Comparison of ENCODE assay signal across 8 mouse cellular contexts in the genomic region with DNA sequence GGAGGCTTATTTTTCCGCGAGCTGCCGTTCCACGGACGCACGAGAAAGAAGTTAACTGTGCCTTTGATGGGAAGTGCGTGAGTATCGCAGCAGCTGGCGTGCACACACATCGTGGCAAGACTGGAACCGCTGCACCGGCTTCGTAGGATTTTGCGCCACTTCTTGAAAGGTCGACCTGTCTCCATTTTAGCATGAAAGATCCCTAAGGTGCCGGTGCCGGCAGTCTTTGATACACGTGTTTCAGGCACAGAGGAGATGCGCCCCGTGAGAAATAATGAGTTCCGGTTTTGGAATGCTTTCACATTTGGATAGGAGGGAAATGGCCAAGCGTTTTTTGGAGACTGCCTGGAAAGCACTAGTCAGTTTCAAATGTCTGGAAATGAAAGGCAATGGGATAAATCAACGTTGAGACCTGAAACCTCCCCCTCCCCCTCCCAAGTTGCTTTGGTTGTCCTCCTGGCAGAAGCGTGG. TPM values are rescaled to one million over a fixed set of nuclear protein-coding genes. Genes with fewer than 3 reads are reported as not detected.
A peak's percentile ranks its signal among the peaks of the same experiment; 100 is the strongest.
DNase-seq lines count a peak whose midpoint lies in the region; ATAC-seq and TF ChIP-seq lines count a peak whose summit lies in the region.

No protein-coding gene starts in this region.

- H3K27ac ChIP-seq in embryonic facial prominence, embryonic 15.5 days (replicated peaks): peak overlapping the region; percentile 92
- H3K27ac ChIP-seq in heart, embryonic 14.5 days (replicated peaks in 1 of 2; ENCODE audit: control insufficient read depth in 1 of 2, insufficient read depth in 1 of 2, low read depth in 2 of 2, low read length in 2 of 2): peak overlapping the region; percentile 42 to 66; a peak in 3 of 4 replicates
- peak overlapping the region; percentile 70 for H3K27ac ChIP-seq in kidney, postnatal 0 days
- H3K27ac ChIP-seq in lung, embryonic 14.5 days (ENCODE audit: low read depth): peak overlapping the region; percentile 82
- no peak overlapping the region for H3K27ac ChIP-seq in olfactory bulb, adult 2 months (ENCODE audit: insufficient read depth, low read depth, low read length)

- no peaks in the 10 kb centered on the region for H3K9me3 ChIP-seq in embryonic facial prominence, embryonic 15.5 days (replicated peaks)
- no peaks in the 10 kb centered on the region for H3K9me3 ChIP-seq in heart, embryonic 14.5 days (ENCODE audit: control insufficient read depth, low read length)
- no peaks in the 10 kb centered on the region for H3K9me3 ChIP-seq in kidney, postnatal 0 days (replicated peaks; ENCODE audit: low read length)
- H3K9me3 ChIP-seq in lung, embryonic 14.5 days (ENCODE audit: low read depth, low read length): no peaks in the 10 kb centered on the region

- H3K27me3 ChIP-seq in embryonic facial prominence, embryonic 15.5 days: peaks cover 2% of the 10 kb centered on the region; the same call in 1 of the 2 replicates
- H3K27me3 ChIP-seq in heart, embryonic 14.5 days (ENCODE audit: control insufficient read depth, insufficient read depth, low read length): peaks cover 50% of the 10 kb centered on the region
- H3K27me3 ChIP-seq in kidney, postnatal 0 days (ENCODE audit: insufficient read depth, low read length): no peaks in the 10 kb centered on the region
- H3K27me3 ChIP-seq in lung, embryonic 14.5 days (ENCODE audit: insufficient read depth, low read length): no peaks in the 10 kb centered on the region

- peak overlapping the region; percentile 55 for H3K9ac ChIP-seq in embryonic facial prominence, embryonic 15.5 days
- H3K9ac ChIP-seq in heart, embryonic 14.5 days (ENCODE audit: low read length): peak overlapping the region; percentile 71
- H3K9ac ChIP-seq in kidney, postnatal 0 days (ENCODE audit: low read depth, low read length): peak overlapping the region; percentile 55
- H3K9ac ChIP-seq in lung, embryonic 14.5 days: peak overlapping the region; percentile 52

- no peak; the same call in 1 of the 2 replicates for ATAC-seq in embryonic facial prominence, embryonic 15.5 days (ENCODE audit: insufficient number of reproducible peaks, low FRiP score, low TSS enrichment, low read depth)
- no peak for ATAC-seq in heart, embryonic 14.5 days (ENCODE audit: insufficient number of reproducible peaks, insufficient read depth, low FRiP score, low read depth)
- no peak for ATAC-seq in kidney, postnatal 0 days (replicated peaks; ENCODE audit: low FRiP score, low read depth)
- ATAC-seq in lung, embryonic 14.5 days (ENCODE audit: insufficient read depth): no peak
- no peak for ATAC-seq in megakaryocyte-erythroid progenitor cell, adult 5-6 weeks (replicated peaks; ENCODE audit: low FRiP score, low TSS enrichment, poor library complexity, severe bottlenecking)

- peaks cover 31% of the 10 kb centered on the region for H3K4me1 ChIP-seq in embryonic facial prominence, embryonic 15.5 days
- H3K4me1 ChIP-seq in heart, embryonic 14.5 days (ENCODE audit: control insufficient read depth in 2 of 2, insufficient read depth in 2 of 2, low read length in 2 of 2): peaks cover 0 to 11% of the 10 kb centered on the region in 2 experiments; a peak in 3 of 4 replicates
- H3K4me1 ChIP-seq in kidney, postnatal 0 days (replicated peaks; ENCODE audit: insufficient read depth, low read length): 0 out of 2 replicates have a peak, but pooled peaks cover 8% of the 10 kb centered on the region
- 0 out of 2 replicates have a peak, but pooled peaks cover 8% of the 10 kb centered on the region for H3K4me1 ChIP-seq in lung, embryonic 14.5 days (ENCODE audit: insufficient read depth)
- peaks cover 3% of the 10 kb centered on the region for H3K4me1 ChIP-seq in olfactory bulb, adult 2 months (ENCODE audit: control insufficient read depth, insufficient read depth, low read length)

- WGBS in embryonic facial prominence, embryonic 15.5 days: 0% methylated on average over 24 of the region's 24 CpGs
- WGBS in heart, embryonic 14.5 days: under 1% methylated on average over 24 of the region's 24 CpGs
- WGBS in kidney, postnatal 0 days: 0% methylated on average over 24 of the region's 24 CpGs
- under 1% methylated on average over 24 of the region's 24 CpGs for WGBS in lung, embryonic 14.5 days
- WGBS in olfactory bulb, adult 2 months: under 1% methylated on average over 24 of the region's 24 CpGs

- peak overlapping the region; percentile 81 for H3K4me3 ChIP-seq in embryonic facial prominence, embryonic 15.5 days (replicated peaks)
- H3K4me3 ChIP-seq in heart, embryonic 14.5 days (ENCODE audit: control insufficient read depth in 1 of 2, insufficient read depth in 1 of 2, low read depth in 1 of 2, low read length in 2 of 2): peak overlapping the region; percentile 69 to 73
- H3K4me3 ChIP-seq in kidney, postnatal 0 days (replicated peaks; ENCODE audit: low read depth, low read length): peak overlapping the region; percentile 87
- peak overlapping the region; percentile 81 for H3K4me3 ChIP-seq in lung, embryonic 14.5 days (ENCODE audit: low read depth, low read length)
- H3K4me3 ChIP-seq in olfactory bulb, adult 2 months (ENCODE audit: insufficient read depth, low read depth, low read length): peak overlapping the region; percentile 74

- DNase-seq in ES-CJ7 (ENCODE audit: low read depth, low spot score): peak; percentile 46
- DNase-seq in adrenal gland, postnatal 14 days: peak; percentile 44
- DNase-seq in kidney, postnatal 0 days (ENCODE audit: low spot score): peak; percentile 73
- DNase-seq in lung, embryonic 14.5 days: peak; percentile 67

- no peaks in the 10 kb centered on the region for H3K36me3 ChIP-seq in embryonic facial prominence, embryonic 15.5 days
- no peaks in the 10 kb centered on the region for H3K36me3 ChIP-seq in heart, embryonic 14.5 days (ENCODE audit: control insufficient read depth, insufficient read depth, low read length)
- H3K36me3 ChIP-seq in kidney, postnatal 0 days (ENCODE audit: insufficient read depth, low read length): no peaks in the 10 kb centered on the region
- no peaks in the 10 kb centered on the region for H3K36me3 ChIP-seq in lung, embryonic 14.5 days (ENCODE audit: insufficient read depth)

- no peak for TF ChIP-seq CTCF in kidney, postnatal 0 days (IDR thresholded peaks at IDR 0.05; ENCODE audit: low read depth)
- TF ChIP-seq CTCF in lung, embryonic 14.5 days (IDR thresholded peaks at IDR 0.05; ENCODE audit: low read depth): no peak
- TF ChIP-seq CTCF in olfactory bulb, adult 2 months (IDR thresholded peaks at IDR 0.05; ENCODE audit: insufficient read depth, low read depth, low read length): no peak

- H3K4me2 ChIP-seq in embryonic facial prominence, embryonic 15.5 days (replicated peaks): peak overlapping the region; percentile 76
- peak overlapping the region; percentile 82 for H3K4me2 ChIP-seq in heart, embryonic 14.5 days (ENCODE audit: low read length)
- peak overlapping the region; percentile 85 for H3K4me2 ChIP-seq in kidney, postnatal 0 days (ENCODE audit: low read length)
- peak overlapping the region; percentile 68 for H3K4me2 ChIP-seq in lung, embryonic 14.5 days

- TF ChIP-seq POLR2A in olfactory bulb, adult 2 months (IDR thresholded peaks at IDR 0.05; ENCODE audit: insufficient read depth, low read depth, low read length): no peak

RNA-seq across cellular contexts. Expression of a gene that starts 0.8 kb away (rescaled TPM):
- total RNA-seq in adrenal gland, postnatal 14 days (2021): 45.7 and 47.0 TPM in 2 replicates
- 25.8 and 28.9 TPM in 2 replicates for polyA plus RNA-seq in embryonic facial prominence, embryonic 15.5 days (2015; fragmentation: Nextera tagmentation; extraction: Ambion mirVana)
- 7.5 and 8.7 TPM in 2 replicates for polyA plus RNA-seq in heart, embryonic 14.5 days (2014; fragmentation: Nextera tagmentation; extraction: Ambion mirVana)
- 23.8 and 28.3 TPM in 2 replicates for polyA plus RNA-seq in kidney, postnatal 0 days (2015; fragmentation: Nextera tagmentation; extraction: Ambion mirVana)
- polyA plus RNA-seq in lung, embryonic 14.5 days (2014; fragmentation: Nextera tagmentation; extraction: Ambion mirVana): 24.1 and 25.1 TPM in 2 replicates
- polyA plus RNA-seq in olfactory bulb, adult 2 months (2012; ENCODE audit: insufficient read depth, insufficient read length, low replicate concordance, missing spikeins): not detected in 2 replicates
- total RNA-seq in megakaryocyte-erythroid progenitor cell, adult 5-6 weeks (2014; fragmentation: Nextera tagmentation): 7.4 and 9.4 TPM in 2 replicates
- total RNA-seq in megakaryocyte-erythroid progenitor cell, adult 5-6 weeks (2017): 14.2 and 19.4 TPM in 2 replicates
